Mouse (Mus musculus) C2C12 (cell line): ENCODE data around the gene Ptprk.

Source experiments
- CEBPB ChIP-seq: IDR thresholded peaks from one replicate; pipeline ENCODE4 v1.6.1; 2011; ENCODE audit warnings: low read depth, mild to moderate bottlenecking, control low read depth, moderate library complexity
- CTCF ChIP-seq: IDR thresholded peaks from one replicate; pipeline ENCODE4 v1.5.1; 2011; ENCODE audit not compliant: control insufficient read depth, insufficient read depth, insufficient read length
- FOSL1 ChIP-seq: IDR thresholded peaks from one replicate; pipeline ENCODE4 v1.8.0; 2011; ENCODE audit warnings: mild to moderate bottlenecking, low read length; ENCODE audit not compliant: poor library complexity, insufficient read depth, severe bottlenecking
- MAX ChIP-seq: IDR thresholded peaks from one replicate; pipeline ENCODE4 v1.6.1; 2011; ENCODE audit warnings: mild to moderate bottlenecking, control low read depth
- MYOD1 ChIP-seq: IDR thresholded peaks from one replicate; pipeline ENCODE4 v1.6.1; 2011; ENCODE audit warnings: low read depth; ENCODE audit not compliant: control insufficient read depth, insufficient read length
- USF1 ChIP-seq: IDR thresholded peaks from one replicate; pipeline ENCODE4 v1.6.1; 2011; ENCODE audit warnings: low read depth, mild to moderate bottlenecking, control low read depth, moderate library complexity

GRCm38 (mm10) chr10:28105247-28105646 is 30.6 kb downstream of the Ptprk start:
- TF ChIP-seq CTCF (no peak), CEBPB (no peak), MYOD1 (no peak), MAX (no peak), USF1 (no peak), FOSL1 (no peak)
